Mouse (Mus musculus): ENCODE results near the gene Glis3. TPM values are rescaled to one million over a fixed set of nuclear protein-coding genes. Genes with fewer than 3 reads are reported as not detected.

Glis3 gene
- polyA plus RNA-seq, 1 experiment from 2014 or later = 2.9 TPM

GRCm38 (mm10) chr19:28287431-28287830, 392.4 kb downstream of the Glis3 start:
- Histone ChIP-seq H3K9me3 (no peaks in the 10 kb centered on the region), H3K27ac (no peak overlapping the region), H3K4me3 (replicated peaks) (no peak overlapping the region), H3K4me2 (no peak overlapping the region), H3K36me3 (no peaks in the 10 kb centered on the region), H3K27me3 (replicated peaks) (no peaks in the 10 kb centered on the region), H3K4me1 (no peaks in the 10 kb centered on the region), H3K9ac (no peak overlapping the region)
- 37% methylated on average over 2 of the region's 2 CpGs for WGBS
- ATAC-seq (ENCODE audit: insufficient read depth, low FRiP score, low read depth) = no peak

DNA sequence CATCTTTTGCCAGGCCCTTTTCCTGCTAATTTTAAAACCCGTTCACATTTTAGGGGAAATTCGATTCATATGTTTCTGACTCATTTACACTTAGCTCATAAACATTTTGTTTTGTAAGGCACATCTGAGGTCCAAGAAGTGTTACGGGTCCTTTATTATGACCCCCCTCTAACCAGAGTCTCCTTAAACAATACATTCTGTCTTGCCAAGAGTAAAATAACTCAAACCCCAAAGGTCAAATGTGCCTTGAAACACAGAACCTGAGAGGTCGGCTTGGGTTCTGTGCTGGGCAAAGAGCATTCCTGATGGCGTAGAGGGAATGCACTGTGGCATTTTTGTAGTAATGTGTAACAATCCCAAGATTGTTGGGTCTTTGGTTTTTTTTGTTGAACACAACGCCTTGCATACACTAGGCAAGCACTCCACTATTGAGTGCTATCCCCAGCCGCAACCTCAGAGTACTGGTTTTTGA, 395.7 kb downstream of the Glis3 start:
- Histone ChIP-seq H3K9me3 (no peaks in the 10 kb centered on the region), H3K9ac (no peak overlapping the region), H3K4me3 (replicated peaks) (no peak overlapping the region), H3K4me2 (no peak overlapping the region), H3K27ac (no peak overlapping the region), H3K36me3 (no peaks in the 10 kb centered on the region), H3K4me1 (no peaks in the 10 kb centered on the region), H3K27me3 (replicated peaks) (no peaks in the 10 kb centered on the region)
- no peak for ATAC-seq (ENCODE audit: insufficient read depth, low FRiP score, low read depth)
- WGBS = 86% methylated on average over 7 of the region's 7 CpGs

GRCm38 (mm10) chr19:28283241-28284097, 396.4 kb downstream of the Glis3 start:
- Histone ChIP-seq H3K27ac (no peak overlapping the region), H3K9ac (no peak overlapping the region), H3K9me3 (no peaks in the 10 kb centered on the region), H3K4me3 (replicated peaks) (no peak overlapping the region), H3K4me1 (no peaks in the 10 kb centered on the region), H3K27me3 (replicated peaks) (no peaks in the 10 kb centered on the region), H3K36me3 (no peaks in the 10 kb centered on the region), H3K4me2 (no peak overlapping the region)
- no peak for ATAC-seq (ENCODE audit: insufficient read depth, low FRiP score, low read depth)
- 77% methylated on average over 7 of the region's 7 CpGs for WGBS

- no peak overlapping the region for H3K4me2 ChIP-seq
- H3K9ac ChIP-seq = no peak overlapping the region
- H3K4me3 ChIP-seq (replicated peaks) = no peak overlapping the region
- H3K36me3 ChIP-seq = no peaks in the 10 kb centered on the region
- 77% methylated on average over 4 of the region's 4 CpGs for WGBS
- no peaks in the 10 kb centered on the region for H3K4me1 ChIP-seq
- H3K27me3 ChIP-seq (replicated peaks) = no peaks in the 10 kb centered on the region
- H3K9me3 ChIP-seq = no peaks in the 10 kb centered on the region
- no peak for ATAC-seq (ENCODE audit: insufficient read depth, low FRiP score, low read depth)
- H3K27ac ChIP-seq = no peak overlapping the region
Measured at GRCm38 (mm10) chr19:28281405-28281804, 398.5 kb downstream of the Glis3 start.

- Histone ChIP-seq H3K4me3 (replicated peaks) (no peak overlapping the region), H3K27ac (no peak overlapping the region), H3K4me1 (no peaks in the 10 kb centered on the region), H3K9me3 (no peaks in the 10 kb centered on the region), H3K36me3 (no peaks in the 10 kb centered on the region), H3K27me3 (replicated peaks) (no peaks in the 10 kb centered on the region), H3K4me2 (no peak overlapping the region), H3K9ac (no peak overlapping the region)
- no peak for ATAC-seq (ENCODE audit: insufficient read depth, low FRiP score, low read depth)
- WGBS = 86% methylated on average over 2 of the region's 2 CpGs
Measured at GRCm38 (mm10) chr19:28277104-28277503, 402.8 kb downstream of the Glis3 start.

GRCm38 (mm10) chr19:28274501-28274900, 405.4 kb downstream of the Glis3 start:
- Histone ChIP-seq H3K9me3 (no peaks in the 10 kb centered on the region), H3K4me2 (no peak overlapping the region), H3K4me1 (no peaks in the 10 kb centered on the region), H3K9ac (no peak overlapping the region), H3K27ac (no peak overlapping the region), H3K27me3 (replicated peaks) (no peaks in the 10 kb centered on the region), H3K4me3 (replicated peaks) (no peak overlapping the region), H3K36me3 (no peaks in the 10 kb centered on the region)
- ATAC-seq (ENCODE audit: insufficient read depth, low FRiP score, low read depth) = no peak
- 78% methylated on average over 2 of the region's 2 CpGs for WGBS

DNA sequence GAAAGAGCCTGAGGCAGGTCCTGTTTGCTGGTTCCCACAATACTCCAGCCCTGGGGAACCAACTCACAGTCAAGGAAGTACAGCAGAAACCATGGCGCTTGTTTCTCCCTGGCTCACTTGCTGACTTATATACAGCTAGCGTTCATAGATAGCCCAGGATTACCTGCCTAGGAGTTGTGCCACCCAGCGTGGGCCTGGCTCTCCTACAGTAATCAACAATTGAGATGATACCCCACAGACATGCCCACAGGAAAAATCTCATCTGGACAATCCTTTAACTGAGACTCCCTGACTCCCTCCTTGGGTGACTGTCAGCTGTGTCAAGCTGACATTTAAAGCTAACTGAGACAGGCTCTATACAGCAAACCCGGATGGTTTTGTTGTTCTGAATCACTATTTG, 405.9 kb downstream of the Glis3 start:
- WGBS = 84% methylated on average over 4 of the region's 4 CpGs
- no peak overlapping the region for H3K4me3 ChIP-seq (replicated peaks)

DNA sequence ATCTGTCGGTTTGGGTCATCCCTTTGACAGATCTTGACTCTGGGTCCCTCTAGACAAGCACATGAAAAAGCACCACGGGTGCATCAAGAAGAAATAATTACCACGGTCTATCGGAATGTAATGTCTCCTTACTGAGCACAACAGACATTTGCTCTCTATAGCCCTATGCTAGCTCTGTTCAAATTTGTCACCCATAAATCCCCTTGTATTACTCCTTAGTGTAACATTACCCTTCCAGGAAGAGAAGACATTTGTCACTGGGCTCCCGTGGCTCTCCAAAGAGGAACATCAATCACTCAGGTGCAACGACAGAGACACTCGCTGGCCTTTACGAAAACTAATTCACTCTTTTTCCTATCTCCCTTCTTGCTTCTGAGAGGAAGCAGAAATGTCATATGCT, 413.0 kb downstream of the Glis3 start:
- Histone ChIP-seq H3K27me3 (replicated peaks) (no peaks in the 10 kb centered on the region), H3K4me1 (no peaks in the 10 kb centered on the region), H3K36me3 (no peaks in the 10 kb centered on the region), H3K27ac (no peak overlapping the region), H3K9me3 (no peaks in the 10 kb centered on the region), H3K4me3 (replicated peaks) (no peak overlapping the region), H3K4me2 (no peak overlapping the region), H3K9ac (no peak overlapping the region)
- WGBS = 58% methylated on average over 8 of the region's 8 CpGs
- ATAC-seq (ENCODE audit: insufficient read depth, low FRiP score, low read depth) = no peak

More for the DNA sequence above, 405.9 kb downstream of the Glis3 start:
- H3K27me3 ChIP-seq (replicated peaks) = no peaks in the 10 kb centered on the region
- H3K4me2 ChIP-seq = no peak overlapping the region
- no peak overlapping the region for H3K27ac ChIP-seq
- ATAC-seq (ENCODE audit: insufficient read depth, low FRiP score, low read depth) = no peak
- H3K4me1 ChIP-seq = no peaks in the 10 kb centered on the region
- H3K36me3 ChIP-seq = no peaks in the 10 kb centered on the region
- no peaks in the 10 kb centered on the region for H3K9me3 ChIP-seq
- no peak overlapping the region for H3K9ac ChIP-seq

- Histone ChIP-seq H3K4me1 (no peaks in the 10 kb centered on the region), H3K9ac (no peak overlapping the region), H3K9me3 (no peaks in the 10 kb centered on the region), H3K27ac (no peak overlapping the region), H3K4me2 (no peak overlapping the region), H3K27me3 (replicated peaks) (no peaks in the 10 kb centered on the region), H3K36me3 (no peaks in the 10 kb centered on the region), H3K4me3 (replicated peaks) (no peak overlapping the region)
- WGBS = 94% methylated on average over 2 of the region's 2 CpGs
- no peak for ATAC-seq (ENCODE audit: insufficient read depth, low FRiP score, low read depth)
Measured at GRCm38 (mm10) chr19:28265776-28266175, 414.1 kb downstream of the Glis3 start.

- Histone ChIP-seq H3K4me1 (no peaks in the 10 kb centered on the region), H3K9ac (no peak overlapping the region), H3K4me2 (no peak overlapping the region), H3K36me3 (no peaks in the 10 kb centered on the region), H3K4me3 (replicated peaks) (no peak overlapping the region), H3K9me3 (no peaks in the 10 kb centered on the region), H3K27ac (no peak overlapping the region), H3K27me3 (replicated peaks) (no peaks in the 10 kb centered on the region)
- ATAC-seq (ENCODE audit: insufficient read depth, low FRiP score, low read depth) = no peak
- WGBS = 88% methylated on average over 18 of the region's 18 CpGs
Measured at GRCm38 (mm10) chr19:28258907-28259675, 420.8 kb downstream of the Glis3 start.

GRCm38 (mm10) chr19:28258480-28258879, 421.4 kb downstream of the Glis3 start:
- WGBS = 78% methylated on average over 3 of the region's 3 CpGs
- H3K27me3 ChIP-seq (replicated peaks) = no peaks in the 10 kb centered on the region

DNA sequence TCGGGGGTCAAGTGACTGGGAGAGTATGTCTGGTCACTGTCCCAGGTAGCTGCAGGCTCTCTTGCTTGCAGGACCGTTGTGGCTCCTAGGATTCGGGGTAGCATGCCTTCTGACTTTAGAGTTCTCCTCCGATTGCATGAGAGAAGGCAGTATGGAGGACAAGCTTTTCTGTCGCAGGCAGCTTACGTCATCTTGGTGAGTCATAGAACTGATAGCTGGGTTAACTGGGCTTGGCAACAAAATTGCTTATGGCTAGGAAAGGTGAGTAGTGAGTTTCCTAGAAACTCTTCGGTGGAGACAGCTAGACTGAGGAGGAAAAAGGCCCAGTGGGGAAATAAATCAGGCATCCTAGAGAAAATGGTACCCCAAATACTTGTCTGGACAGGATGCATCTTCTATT, 432.5 kb downstream of the Glis3 start:
- Histone ChIP-seq H3K4me3 (replicated peaks) (no peak overlapping the region), H3K36me3 (no peaks in the 10 kb centered on the region), H3K4me2 (no peak overlapping the region), H3K27me3 (replicated peaks) (no peaks in the 10 kb centered on the region), H3K9me3 (no peaks in the 10 kb centered on the region), H3K27ac (no peak overlapping the region), H3K9ac (no peak overlapping the region), H3K4me1 (no peaks in the 10 kb centered on the region)
- no peak for ATAC-seq (ENCODE audit: insufficient read depth, low FRiP score, low read depth)
- 87% methylated on average over 7 of the region's 7 CpGs for WGBS

More at GRCm38 (mm10) chr19:28258480-28258879, 421.4 kb downstream of the Glis3 start:
- H3K4me1 ChIP-seq = no peaks in the 10 kb centered on the region
- H3K9me3 ChIP-seq = no peaks in the 10 kb centered on the region
- no peak overlapping the region for H3K9ac ChIP-seq
- H3K36me3 ChIP-seq = no peaks in the 10 kb centered on the region
- no peak overlapping the region for H3K4me2 ChIP-seq
- H3K4me3 ChIP-seq (replicated peaks) = no peak overlapping the region
- ATAC-seq (ENCODE audit: insufficient read depth, low FRiP score, low read depth) = no peak
- no peak overlapping the region for H3K27ac ChIP-seq

Measured in stomach, embryonic 15.5 days (tissue).